ENCODE assay signal across 26 mouse cellular contexts in genomic region chrX:101128559-101128958, GRCm38 (mm10). TPM values are rescaled to one million over a fixed set of nuclear protein-coding genes. Genes with fewer than 3 reads are reported as not detected.
DNase-seq lines count a peak whose midpoint lies in the region; ATAC-seq and TF ChIP-seq lines count a peak whose summit lies in the region.
"Had no signal": no experiment of that assay in that cellular context is flagged by ENCODE, and none has a peak within 500 bp of the region (broad histone marks: within the 10 kb centered on the region; RNA-seq: fewer than 3 reads in every experiment).

No protein-coding gene starts in this region.

- no peaks in the 10 kb centered on the region for H3K9me3 ChIP-seq in kidney, postnatal 0 days (replicated peaks; ENCODE audit: low read length)
- H3K9me3 ChIP-seq: embryonic facial prominence, embryonic 10.5 days; forebrain, embryonic 15.5 days; hindbrain, embryonic 13.5 days; limb, embryonic 12.5 days; lung, embryonic 15.5 days; midbrain, embryonic 12.5 days; neural tube, embryonic 12.5 days had no signal

- no peak overlapping the region for H3K9ac ChIP-seq in kidney, postnatal 0 days (ENCODE audit: low read depth, low read length)
- H3K9ac ChIP-seq: forebrain, embryonic 15.5 days; hindbrain, embryonic 13.5 days; limb, embryonic 12.5 days; lung, embryonic 15.5 days; midbrain, embryonic 12.5 days; neural tube, embryonic 12.5 days had no signal

- H3K36me3 ChIP-seq in kidney, postnatal 0 days (ENCODE audit: insufficient read depth, low read length), result no peaks in the 10 kb centered on the region
- H3K36me3 ChIP-seq: embryonic facial prominence, embryonic 10.5 days; forebrain, embryonic 15.5 days; hindbrain, embryonic 13.5 days; limb, embryonic 12.5 days; lung, embryonic 15.5 days; midbrain, embryonic 12.5 days; neural tube, embryonic 12.5 days had no signal

- H3K27ac ChIP-seq in kidney, postnatal 0 days, result no peak overlapping the region
- H3K27ac ChIP-seq: embryonic facial prominence, embryonic 10.5 days; forebrain, embryonic 15.5 days; hindbrain, embryonic 13.5 days; layer of hippocampus, adult 2 months; limb, embryonic 12.5 days; lung, embryonic 15.5 days; midbrain, embryonic 12.5 days; neural tube, embryonic 12.5 days had no signal

- no peaks in the 10 kb centered on the region for H3K4me1 ChIP-seq in kidney, postnatal 0 days (replicated peaks; ENCODE audit: insufficient read depth, low read length)
- H3K4me1 ChIP-seq: embryonic facial prominence, embryonic 10.5 days; forebrain, embryonic 15.5 days; hindbrain, embryonic 13.5 days; limb, embryonic 12.5 days; midbrain, embryonic 12.5 days; neural tube, embryonic 12.5 days had no signal

- DNase-seq in kidney, postnatal 0 days (ENCODE audit: low spot score), result peak; percentile 4
- DNase-seq in kidney, adult 9 months, result no peak
- DNase-seq in 416B (ENCODE audit: low read depth) (peak; percentile 73), MEL-GATA-1-ER (ENCODE audit: extremely low read depth, low read depth) (peak; percentile 22)
- DNase-seq in embryo, embryonic 10.5 days (ENCODE audit: low spot score), result no peak
- no peak for DNase-seq in cerebellum, postnatal 14 days
- DNase-seq in layer of hippocampus, adult 8-10 months (ENCODE audit: low spot score in 2 of 2), result no peak
- DNase-seq: adrenal gland, postnatal 10 days; cerebellum, adult 2 months; gastrocnemius, postnatal 14 days; kidney, adult 8-10 months; kidney, postnatal 25 days; retina, postnatal 1 day; thymus, postnatal 14 days had no signal

- WGBS in kidney, postnatal 0 days, result 79% methylated on average over 2 of the region's 2 CpGs

- ATAC-seq in kidney, postnatal 0 days (replicated peaks; ENCODE audit: low FRiP score, low read depth), result no peak
- ATAC-seq in inflammation-experienced regulatory T-cells, adult 6 months, result peak; percentile 63
- ATAC-seq: forebrain, embryonic 15.5 days had no signal

- H3K4me2 ChIP-seq in kidney, postnatal 0 days (ENCODE audit: low read length), result no peak overlapping the region
- H3K4me2 ChIP-seq: forebrain, embryonic 15.5 days; hindbrain, embryonic 13.5 days; limb, embryonic 12.5 days; liver, embryonic 11.5 days; lung, embryonic 15.5 days; midbrain, embryonic 12.5 days; neural tube, embryonic 12.5 days had no signal

- H3K27me3 ChIP-seq in kidney, postnatal 0 days (ENCODE audit: insufficient read depth, low read length), result no peaks in the 10 kb centered on the region
- H3K27me3 ChIP-seq: forebrain, embryonic 15.5 days; hindbrain, embryonic 13.5 days; lung, embryonic 15.5 days; midbrain, embryonic 12.5 days; neural tube, embryonic 12.5 days had no signal

- TF ChIP-seq CTCF in kidney, postnatal 0 days (IDR thresholded peaks at IDR 0.05; ENCODE audit: low read depth), result no peak

- H3K4me3 ChIP-seq in kidney, postnatal 0 days (replicated peaks; ENCODE audit: low read depth, low read length), result no peak overlapping the region
- H3K4me3 ChIP-seq: embryonic facial prominence, embryonic 10.5 days; forebrain, embryonic 15.5 days; hindbrain, embryonic 13.5 days; layer of hippocampus, adult 2 months; limb, embryonic 12.5 days; lung, embryonic 15.5 days; midbrain, embryonic 12.5 days; neural tube, embryonic 12.5 days had no signal

RNA-seq across cellular contexts. Expression of gene Slc7a3, which starts 42.7 kb away (rescaled TPM):
- polyA plus RNA-seq in kidney, postnatal 0 days (2015; fragmentation: Nextera tagmentation; extraction: Ambion mirVana), result 1.6 TPM in 2 replicates
- polyA plus RNA-seq in inflammation-experienced regulatory T-cells, adult 6 months (2017; shearing (Covaris generic)), result 1 to 10 TPM in 1 of 3 experiments, under 1 TPM in 1, not detected in 1; 0.63 to 1.2 TPM
- 1 to 10 TPM; 7.2 to 7.6 (median 7.6) TPM for total RNA-seq in layer of hippocampus, adult 8-10 months (2022)
- total RNA-seq: heart, adult 18-20 months; megakaryocyte, adult 5-6 weeks had no signal

Comparison
In these comparisons a context has a peak if more than half of its experiments do, and no peak if none do; other contexts are left out.
1. DNase-seq: peak in kidney, postnatal 0 days (single experiment), 416B (single experiment) and MEL-GATA-1-ER (single experiment); none in kidney, adult 9 months (single experiment), embryo, embryonic 10.5 days (single experiment), cerebellum, postnatal 14 days (0 of 2) and layer of hippocampus, adult 8-10 months (0 of 2).